Mouse (Mus musculus): Measurements from ENCODE around the gene Dnah11.

Gene Dnah11

DNA sequence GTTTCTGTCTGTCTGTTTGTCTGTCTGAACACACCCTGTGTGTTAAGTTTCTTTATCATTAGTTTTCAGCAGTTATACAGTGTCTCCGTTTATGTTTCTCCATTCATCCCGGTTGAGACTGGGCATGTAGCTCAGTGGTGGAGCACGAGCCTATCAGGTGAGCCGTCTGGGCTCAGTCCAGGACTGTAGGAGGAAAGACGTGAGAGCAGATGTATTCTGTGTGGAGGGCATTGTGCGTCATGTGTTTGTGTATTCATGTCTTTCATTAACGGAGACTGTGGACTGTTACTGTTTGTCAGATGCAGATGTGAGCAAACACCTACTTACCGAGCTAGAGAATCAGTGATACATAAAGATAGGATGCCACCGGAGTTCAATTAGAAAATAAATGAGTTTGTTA lies 341.8 kb downstream of the Dnah11 start:
- DNase-seq: no peak

DNA sequence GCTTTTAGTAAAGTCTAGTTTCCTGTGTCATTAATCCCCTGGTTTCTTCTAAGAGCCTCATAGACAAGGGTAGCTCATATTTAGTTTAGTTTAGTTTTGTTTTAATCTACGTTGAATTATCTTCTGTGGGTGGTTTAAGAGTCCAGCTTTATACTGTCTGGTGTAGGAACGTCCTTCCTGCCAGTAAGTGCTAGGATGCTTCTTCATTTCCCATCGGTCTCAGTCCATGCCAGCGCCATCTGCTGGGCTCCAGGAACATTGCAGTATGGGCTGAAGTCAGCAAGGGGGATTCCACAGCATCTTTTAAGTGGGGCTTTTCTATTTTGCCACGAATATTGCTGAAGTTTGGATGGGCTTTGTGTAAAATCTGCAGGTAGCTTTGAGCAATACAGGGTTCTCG lies 345.5 kb downstream of the Dnah11 start:
- peak; percentile 34 for DNase-seq

DNA sequence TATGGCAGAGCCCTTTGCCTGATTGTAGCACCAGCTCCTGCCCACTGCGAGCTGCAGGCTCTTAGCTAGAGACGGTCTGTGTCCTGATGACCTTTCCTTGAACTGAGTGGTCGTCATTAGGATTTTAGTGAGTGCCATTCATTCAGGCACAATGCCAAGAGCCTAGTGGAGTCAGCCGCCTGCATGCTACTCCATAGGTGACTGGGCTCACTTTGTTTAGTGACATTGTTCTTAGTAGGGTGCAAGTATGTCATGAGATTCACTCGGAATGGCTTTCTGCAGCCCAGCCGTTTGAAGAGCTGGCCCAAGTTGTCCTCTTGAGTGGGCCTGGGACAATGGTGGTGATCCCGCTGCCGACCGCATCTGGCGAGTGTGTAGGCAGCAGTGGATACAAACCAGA lies 348.4 kb downstream of the Dnah11 start:
- no peak for DNase-seq

DNA sequence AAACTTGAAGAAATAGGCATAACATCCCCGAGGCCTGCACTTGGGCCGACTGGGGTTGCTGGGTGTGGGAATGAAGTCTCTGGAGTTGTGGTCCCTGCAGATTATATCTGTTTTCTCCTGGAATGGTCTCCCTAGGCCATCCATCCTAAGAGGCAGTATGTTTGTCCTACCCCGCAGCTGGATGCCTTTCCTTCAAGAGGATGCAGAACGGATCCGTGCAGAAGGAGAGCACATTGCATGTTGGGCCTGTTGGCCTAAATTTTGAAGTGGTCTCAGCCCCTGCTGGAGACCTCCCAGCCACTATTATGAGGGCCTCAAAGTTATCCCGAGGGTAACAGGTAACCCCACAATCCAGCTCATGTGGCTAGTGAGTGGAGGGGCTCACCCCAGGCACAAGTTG lies 350.2 kb downstream of the Dnah11 start:
- no peak for DNase-seq

DNA sequence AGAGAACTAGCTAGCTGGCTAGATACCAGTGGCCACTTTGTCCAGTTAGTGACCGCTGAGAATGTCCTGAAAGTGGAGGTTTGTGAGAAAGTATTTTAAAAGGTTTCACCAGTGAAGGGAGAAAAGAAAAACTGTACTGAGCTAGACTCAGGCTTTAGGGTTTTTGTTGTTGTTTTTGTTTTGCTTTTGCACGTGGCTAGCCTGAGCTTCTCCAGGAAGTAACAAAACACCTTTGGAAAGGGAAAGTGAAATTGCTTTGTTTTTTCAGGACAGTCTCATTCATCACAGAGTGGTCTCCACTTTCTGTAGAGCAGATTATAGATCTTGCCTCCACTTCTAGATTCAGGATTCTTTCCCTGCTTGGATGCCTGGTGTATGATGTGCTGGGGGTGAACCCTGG lies 353.9 kb downstream of the Dnah11 start:
- DNase-seq: no peak

DNA sequence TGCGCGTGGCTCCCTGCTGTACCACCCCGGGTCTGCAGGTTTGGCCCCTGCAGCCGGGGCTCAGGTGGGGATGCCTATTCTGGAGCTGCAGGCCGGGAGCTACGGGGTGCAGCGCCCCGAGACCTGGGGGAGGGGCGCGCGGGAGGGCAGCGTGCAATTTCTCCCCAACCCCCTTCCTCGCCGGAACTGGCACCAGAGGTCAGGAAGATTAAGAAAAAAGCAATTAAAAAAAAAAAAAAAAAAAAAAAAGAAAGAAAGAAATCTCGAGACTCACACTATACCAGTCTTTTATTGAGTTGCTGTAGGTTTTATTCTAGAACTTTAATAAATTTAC lies 354.8 kb downstream of the Dnah11 start:
- DNase-seq: no peak

DNA sequence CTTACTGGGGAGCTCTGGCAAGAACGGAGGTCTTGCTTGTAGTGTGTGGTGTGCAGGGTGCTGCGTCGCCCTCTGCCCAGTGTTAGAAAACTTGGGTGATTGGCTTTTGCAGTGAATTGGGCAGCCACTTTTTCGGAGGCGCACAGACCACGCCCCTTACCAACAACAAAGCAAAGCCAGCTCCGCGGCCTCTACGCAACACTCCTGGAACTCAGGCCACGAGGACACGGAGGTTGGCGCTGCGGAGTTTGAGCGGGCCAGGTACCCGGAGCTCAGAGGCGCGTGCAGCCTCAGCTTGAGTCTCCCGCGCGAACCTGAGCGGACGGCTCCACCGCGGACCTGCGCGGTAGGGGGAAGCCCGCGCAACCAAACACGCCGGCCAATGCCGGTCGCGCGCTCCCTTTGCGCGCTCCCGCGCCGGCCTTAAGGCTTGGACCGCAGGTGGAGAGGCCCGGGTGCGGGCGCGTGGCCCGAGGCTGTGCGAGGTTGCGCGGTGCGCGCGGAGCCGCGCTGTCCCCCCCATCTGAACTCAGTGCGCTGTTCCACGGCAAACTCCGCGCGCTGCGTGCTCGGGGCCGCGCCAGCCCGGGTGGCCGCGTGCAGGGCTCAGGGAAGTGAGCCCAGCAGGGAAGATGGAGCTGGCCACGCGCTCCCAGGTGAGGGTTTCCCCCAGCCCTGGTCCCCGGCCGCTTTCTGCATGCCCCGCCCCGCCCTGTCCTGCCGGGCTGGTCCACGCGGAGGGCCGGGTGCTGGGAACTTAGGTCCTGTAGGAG lies 355.4 kb downstream of the Dnah11 start:
- DNase-seq: peak; percentile 66

DNA sequence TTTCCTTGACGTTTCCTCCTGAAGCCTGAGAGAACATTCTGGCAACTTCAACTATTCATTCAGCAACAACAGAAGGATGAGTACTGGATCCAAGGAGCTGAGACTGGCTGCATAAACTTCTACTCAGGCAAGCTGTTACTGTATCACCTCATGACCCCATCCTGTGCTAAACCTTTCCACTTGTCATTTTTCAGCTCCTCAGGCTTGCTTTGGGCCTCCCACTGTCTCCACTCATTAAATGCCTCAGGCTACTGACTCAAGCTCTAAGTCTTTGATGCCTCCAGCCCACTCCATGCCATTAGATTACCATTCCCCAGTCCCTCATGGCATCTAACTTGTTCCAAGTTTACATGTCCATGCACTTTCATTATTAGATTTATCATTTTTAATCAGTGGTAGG lies 356.2 kb downstream of the Dnah11 start:
- no peak for DNase-seq

DNA sequence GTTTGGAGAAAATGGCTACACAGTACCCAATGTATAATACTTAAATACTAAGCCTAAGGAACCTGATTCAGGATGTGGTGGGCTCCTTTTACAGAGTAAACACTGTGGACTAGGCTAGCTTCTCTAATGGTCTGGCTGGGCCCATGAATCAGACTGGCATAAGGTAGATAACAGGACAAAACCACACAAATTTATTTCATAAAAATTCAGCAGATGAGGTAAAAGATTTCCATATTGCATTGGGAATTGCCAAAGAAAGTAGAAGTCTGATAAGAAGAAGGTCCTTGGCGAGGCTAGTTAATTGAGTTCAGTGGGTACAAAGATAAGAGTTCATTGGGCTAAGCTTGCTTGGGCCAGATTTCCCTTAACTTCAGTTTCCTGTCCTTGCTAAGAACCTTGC lies 358.1 kb downstream of the Dnah11 start:
- no peak for DNase-seq

DNA sequence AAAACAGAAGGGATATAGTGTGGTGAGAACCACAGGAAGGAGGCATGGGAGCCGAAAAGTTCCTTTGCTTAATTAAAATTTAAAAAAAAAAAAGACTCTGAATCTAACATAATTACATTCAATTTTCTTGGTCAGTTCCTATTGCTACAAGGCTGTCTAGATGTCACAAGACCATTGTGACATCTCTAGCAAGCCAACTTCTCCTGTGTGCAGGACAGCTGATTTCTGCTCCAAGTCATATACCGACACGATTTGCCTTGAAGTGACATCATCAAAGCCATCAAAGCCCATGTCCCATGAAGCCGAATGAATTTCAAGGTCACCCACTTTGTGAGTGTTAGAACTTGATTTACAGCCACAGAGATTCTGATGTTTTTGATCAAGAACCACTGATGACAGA lies 361.5 kb downstream of the Dnah11 start:
- DNase-seq: no peak

DNA sequence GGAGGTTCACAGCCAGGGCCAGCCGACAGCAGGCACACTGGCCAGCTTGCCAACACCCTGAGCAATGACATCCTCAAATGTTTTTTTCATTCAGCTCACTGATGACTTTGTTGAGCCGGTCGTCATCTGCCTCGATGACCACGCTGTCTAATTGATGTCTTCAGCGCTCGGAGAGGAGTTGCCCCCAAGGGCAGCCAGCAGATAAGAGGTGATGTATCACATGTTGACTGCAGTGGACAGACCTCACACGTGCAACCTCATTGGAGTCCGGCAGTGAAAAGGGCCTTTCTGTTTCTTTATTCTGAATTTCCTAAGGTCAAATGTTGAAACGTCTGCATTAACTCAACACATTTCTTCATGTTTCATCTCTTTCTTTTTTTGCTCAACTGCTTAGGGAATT lies 363.5 kb downstream of the Dnah11 start:
- DNase-seq: no peak

DNA sequence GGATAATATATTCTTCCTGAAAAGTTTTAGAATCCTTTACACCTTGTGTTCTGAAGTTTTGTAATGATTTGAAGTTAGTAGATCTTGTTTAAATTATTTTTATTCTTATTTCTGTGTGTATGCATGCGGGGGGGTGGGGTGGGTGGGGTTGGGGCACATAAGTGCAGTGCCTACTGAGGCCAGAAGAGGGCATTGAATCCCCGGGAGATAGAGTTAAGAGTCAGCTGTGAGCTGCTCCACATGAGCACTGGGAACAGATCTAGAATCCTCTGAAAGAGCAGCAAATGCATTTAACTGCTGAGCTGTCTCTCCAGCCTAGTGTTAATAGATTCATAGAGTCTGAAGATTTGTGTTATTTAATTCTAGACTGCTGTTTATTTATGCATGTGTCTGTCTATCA lies 364.2 kb downstream of the Dnah11 start:
- DNase-seq: no peak

DNA sequence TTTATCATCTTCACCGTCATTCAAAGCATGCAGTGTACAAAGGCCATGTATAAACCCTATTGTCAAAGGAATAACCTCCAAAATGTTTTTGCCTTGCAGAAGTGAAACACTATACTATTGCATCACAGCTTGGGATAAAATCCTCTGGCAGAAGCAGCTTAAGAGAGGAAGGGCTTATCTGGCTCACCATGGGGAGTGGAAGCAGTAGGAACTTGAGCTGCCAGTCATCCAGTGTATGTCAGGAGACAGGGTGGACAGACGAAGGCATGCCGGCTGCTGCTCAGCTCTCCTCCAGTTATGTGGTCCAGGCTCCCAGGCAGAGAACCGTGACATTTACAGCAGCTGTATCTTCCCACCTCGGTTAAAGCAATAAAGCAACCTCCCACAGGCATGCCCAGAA lies 366.7 kb downstream of the Dnah11 start:
- no peak for DNase-seq

DNA sequence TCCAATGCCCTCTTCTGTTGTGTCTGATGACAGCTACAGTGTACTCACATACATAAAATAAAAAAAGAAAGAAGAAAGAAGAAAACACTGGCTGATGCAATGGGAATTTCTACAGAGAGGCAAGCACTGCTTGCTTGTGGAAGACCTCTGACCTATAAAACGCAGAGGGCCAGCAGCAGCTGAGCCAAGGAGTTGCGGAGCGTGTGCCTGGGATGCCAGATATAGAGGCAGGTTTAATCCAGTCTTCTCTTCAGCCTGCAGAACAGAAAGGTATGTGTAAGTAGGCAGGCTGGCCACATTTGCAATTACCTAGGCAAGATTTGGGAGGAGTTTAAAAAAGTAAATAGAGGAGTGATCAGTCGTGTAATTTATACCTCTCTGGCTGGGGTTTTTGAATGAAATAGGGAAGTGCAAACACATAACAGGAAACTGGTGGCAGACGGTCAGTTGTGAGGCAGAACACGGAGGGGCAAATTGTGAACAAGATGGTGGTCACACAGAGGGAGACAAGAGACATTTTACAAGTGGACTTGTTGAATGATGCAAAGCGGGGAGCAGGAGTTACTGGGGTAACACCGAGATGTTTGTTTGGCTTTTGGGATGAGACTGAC lies 367.4 kb downstream of the Dnah11 start:
- no peak for DNase-seq

DNA sequence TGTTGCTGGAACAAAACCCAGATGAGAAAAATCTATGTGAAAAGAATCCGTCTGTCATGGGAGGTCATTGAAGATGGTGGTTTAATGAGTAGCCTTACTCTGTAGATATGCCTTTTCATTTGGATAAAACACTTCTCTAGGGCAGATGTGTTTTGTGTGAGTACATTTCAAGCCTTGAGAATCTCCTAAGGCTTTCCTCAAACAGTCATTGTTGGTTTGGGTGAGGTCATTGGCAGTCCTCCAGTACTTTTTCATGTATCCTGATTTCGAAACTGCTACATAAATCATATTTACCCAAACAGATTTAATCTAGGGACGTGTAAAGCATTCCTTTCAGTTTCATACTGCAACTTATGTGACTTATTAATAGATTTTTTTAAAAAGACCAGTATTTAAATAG lies 370.5 kb downstream of the Dnah11 start:
- DNase-seq: no peak
